Mouse (Mus musculus) retina, postnatal 1 day (tissue): Measurements from ENCODE around the gene Ppp3cb.

Experiments
- DNase-seq: peaks from one replicate; pipeline ENCODE4 v3.0.0-alpha.2; 2012

Gene Ppp3cb

DNA sequence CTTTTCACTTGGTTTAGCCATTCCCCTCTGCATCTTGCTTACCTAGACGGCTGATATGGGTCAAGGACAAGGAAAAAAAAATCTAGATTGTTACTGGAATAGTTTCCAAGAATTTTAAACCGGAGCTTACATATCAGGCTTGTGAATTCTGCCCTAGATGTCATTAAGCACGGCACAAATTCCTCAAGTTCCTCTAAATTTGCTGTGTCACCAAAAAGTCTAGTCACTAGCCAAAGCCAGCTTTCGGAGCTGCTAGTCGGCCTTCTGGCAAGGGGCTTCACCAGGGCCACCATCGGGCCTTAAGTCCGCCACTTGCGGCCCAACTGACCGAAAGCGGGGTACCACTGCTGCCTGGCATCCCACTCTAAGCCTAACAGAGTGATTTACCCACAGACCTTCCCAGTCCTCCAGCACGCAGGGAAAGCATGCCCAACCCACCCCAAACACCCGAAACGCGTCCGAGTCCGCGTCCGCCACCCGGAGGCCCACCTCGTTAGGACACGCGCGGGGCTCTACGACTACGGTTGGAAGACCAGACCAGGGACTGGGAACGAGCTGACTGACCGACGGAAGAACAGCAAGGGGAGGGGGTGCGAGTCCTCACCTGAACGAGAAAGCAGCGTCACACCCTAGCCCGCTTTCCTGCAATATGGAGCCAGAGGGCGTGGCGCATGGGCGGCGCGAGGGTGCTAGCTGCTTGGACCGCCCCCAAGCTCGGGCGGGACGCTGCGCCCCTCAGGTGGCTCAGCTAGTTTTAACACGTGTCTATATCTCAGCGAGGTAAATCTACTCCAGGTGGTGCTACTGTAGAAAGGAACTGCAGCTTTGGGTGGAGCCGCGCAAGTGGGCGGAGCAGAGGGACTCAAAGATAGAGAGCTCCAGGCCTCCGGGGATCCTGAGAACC, 66.8 kb downstream of the Ppp3cb start, which contains the start of gene Anxa7:
Gene Anxa7 (minus strand): TSS at position 843 of the 904 bp plus-strand sequence.
- peak; percentile 70 for DNase-seq

- no peak for DNase-seq
Observed at GRCm38 (mm10) chr14:20478801-20479200, 67.6 kb downstream of the Ppp3cb start.

DNA sequence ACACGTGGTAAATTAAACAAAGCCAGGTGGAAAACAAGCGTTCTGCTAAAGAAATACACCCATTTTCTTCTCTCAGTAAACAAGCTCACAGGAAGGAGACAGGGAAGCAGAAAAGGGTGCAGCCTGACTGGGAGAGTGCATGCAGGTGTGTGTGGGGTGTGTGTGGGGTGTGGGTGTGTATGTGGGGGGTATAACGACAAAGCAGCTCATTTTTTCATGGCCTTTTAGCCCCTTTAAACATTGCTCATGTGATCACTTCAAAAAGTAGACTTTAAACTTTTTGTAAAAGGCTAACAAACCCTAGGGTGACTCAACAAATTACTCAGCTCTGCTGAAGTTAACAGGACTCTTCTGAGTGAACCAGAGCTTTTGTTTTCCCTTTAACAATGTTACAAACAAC, 68.0 kb downstream of the Ppp3cb start:
- DNase-seq, result no peak

DNA sequence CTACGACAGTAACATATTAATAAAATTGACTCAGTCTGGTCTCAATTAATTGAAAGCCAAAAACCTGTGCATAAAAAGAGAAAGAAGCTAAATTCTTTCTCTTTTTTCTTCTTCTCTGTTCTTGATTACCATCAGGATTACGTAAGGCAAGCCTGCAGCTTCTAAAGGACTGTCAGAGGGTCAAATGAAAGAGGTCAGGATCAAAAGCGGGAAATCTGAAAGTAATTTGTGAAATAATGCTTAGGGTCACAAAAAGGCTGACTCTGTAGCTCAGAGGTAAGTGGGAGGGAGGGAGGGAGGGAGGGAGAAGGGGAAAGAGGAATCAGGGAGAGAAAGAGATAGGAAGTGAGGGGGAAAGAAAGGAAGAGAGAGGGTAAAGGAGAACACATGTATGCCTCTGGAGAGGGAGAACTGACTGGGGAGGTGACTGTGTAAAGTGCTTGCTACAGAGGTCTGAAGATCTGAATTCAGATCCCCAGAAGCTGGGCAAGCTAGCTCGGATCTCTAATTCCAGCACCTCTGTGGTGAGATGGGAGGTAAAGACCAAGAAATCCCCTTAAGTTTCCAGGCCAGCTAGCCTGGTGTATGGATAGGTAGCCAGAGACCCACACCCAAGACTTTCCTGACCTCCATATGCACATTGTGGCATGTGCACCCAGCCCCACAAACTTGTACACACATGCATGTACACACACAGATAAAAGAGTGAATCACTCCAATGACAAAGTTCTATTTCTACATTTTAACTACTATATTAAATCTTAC, 68.9 kb downstream of the Ppp3cb start:
- DNase-seq, result no peak

DNA sequence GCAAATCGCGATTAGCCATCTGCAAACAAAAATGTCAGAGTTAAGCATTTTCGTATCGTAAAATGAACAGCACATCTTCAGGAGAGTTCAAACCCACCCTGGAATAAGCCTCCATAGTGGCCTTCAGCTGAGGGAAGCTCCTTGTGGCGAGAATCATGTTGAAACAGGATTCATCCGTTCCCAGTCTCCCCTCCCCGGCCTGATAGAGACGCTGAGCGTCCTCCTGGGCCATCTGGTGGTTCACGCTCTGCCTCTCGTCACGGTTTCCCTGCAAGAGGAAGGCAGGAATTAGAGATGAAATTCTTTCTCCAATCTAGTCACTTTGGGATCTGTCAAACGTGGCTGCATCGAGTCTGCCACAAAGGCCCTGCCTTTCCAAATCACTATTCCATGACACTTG, 86.2 kb downstream of the Ppp3cb start:
- no peak for DNase-seq

- no peak for DNase-seq
Observed at GRCm38 (mm10) chr14:20458378-20458777, 88.0 kb downstream of the Ppp3cb start.

DNA sequence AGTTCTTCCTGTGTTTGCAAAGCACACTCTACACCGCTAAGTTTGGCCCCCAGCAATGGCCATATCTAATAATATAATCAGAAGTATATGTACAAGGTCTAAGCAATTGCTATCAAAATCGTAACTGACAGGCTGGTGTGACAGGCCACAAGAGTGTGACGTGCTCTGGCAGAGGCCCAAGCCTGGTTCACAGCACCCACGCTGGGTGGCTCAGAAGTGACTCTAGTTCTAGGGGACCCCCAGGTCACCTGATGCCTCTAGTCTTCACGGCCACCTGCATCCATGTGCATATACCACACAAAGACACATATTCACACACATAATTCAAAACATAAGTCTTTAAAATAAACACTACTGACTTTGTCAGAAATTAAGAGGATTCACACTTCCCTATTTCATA, 93.4 kb downstream of the Ppp3cb start:
- no peak for DNase-seq

DNA sequence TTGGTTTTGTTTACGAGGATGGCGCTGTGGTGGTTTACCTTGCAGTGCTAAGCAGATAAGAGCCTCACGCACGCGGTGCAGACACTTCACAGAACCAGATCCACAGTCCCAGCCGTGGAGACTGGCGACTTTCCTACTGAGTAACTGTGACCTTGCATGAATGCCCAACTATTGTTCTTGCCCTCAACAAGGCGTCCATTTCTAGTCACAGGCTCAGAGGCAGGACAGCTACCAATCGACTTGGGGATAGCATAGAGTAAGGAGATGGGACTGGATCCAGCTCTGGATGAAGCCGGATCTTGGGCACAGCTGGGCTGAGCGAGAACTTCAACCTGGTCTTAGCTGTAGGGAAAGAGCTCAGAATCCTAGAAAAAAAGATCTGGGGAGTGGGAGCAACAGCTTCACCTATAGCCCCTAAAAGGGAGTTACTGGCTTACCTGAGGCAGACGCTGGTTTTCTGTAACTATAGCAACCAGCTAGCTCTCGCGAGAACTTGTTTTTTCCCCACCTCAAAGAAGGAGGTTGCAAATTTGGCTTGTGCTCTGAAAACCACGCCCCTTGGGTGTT, 94.5 kb downstream of the Ppp3cb start, which contains the start of gene Cfap70:
Gene Cfap70 (minus strand): TSS at position 462 of the 567 bp plus-strand sequence.
- DNase-seq, result peak; percentile 79

- DNase-seq, result peak; percentile 14
Observed at GRCm38 (mm10) chr14:20451302-20451701, 95.1 kb downstream of the Ppp3cb start.
